Mouse (Mus musculus) kidney, embryonic 14.5 days (tissue): Measurements from ENCODE around the gene Patz1. TPM values are rescaled to one million over a fixed set of nuclear protein-coding genes. Genes with fewer than 3 reads are reported as not detected.

Source experiments
- ATAC-seq: fragments of 200-750 bp; cut with Nextera tagmentation; 2 replicates; pipeline ENCODE4 v1.8.0; 2017; ENCODE audit warnings: moderate number of reproducible peaks, mild to moderate bottlenecking, moderate TSS enrichment, moderate library complexity; ENCODE audit not compliant: low FRiP score, low TSS enrichment
- H3K27ac ChIP-seq: fragments of 300-500 bp; sonication (generic); 2 replicates; pipeline ENCODE4 v1.5.1; 2014; ENCODE audit warnings: low read depth, mild to moderate bottlenecking, low read length, moderate library complexity, mixed read lengths
- H3K27me3 ChIP-seq: fragments of 300-500 bp; sonication (generic); 2 replicates; pipeline ENCODE4 v1.6.1; 2014; ENCODE audit warnings: mild to moderate bottlenecking, low read length; ENCODE audit not compliant: control insufficient read depth, insufficient read depth
- H3K36me3 ChIP-seq: fragments of 300-500 bp; sonication (generic); 2 replicates; pipeline ENCODE4 v1.6.1; 2014; ENCODE audit warnings: low read length, mixed read lengths; ENCODE audit not compliant: control insufficient read depth, insufficient read depth
- H3K4me1 ChIP-seq: fragments of 300-500 bp; sonication (generic); 2 replicates; pipeline ENCODE4 v1.6.1; 2014; ENCODE audit warnings: low read length, mixed read lengths; ENCODE audit not compliant: control insufficient read depth, insufficient read depth
- H3K4me2 ChIP-seq: fragments of 300-500 bp; sonication (generic); replicated peaks from 2 replicates; pipeline ENCODE4 v1.6.1; 2014; ENCODE audit warnings: low read depth, mild to moderate bottlenecking, low read length
- H3K4me3 ChIP-seq: fragments of 300-500 bp; sonication (generic); 2 replicates; pipeline ENCODE4 v1.5.1; 2014; ENCODE audit warnings: mild to moderate bottlenecking, low read length
- H3K9ac ChIP-seq: fragments of 300-500 bp; sonication (generic); 2 replicates; pipeline ENCODE4 v1.6.1; 2014; ENCODE audit warnings: low read depth, mild to moderate bottlenecking, low read length, moderate library complexity
- H3K9me3 ChIP-seq: fragments of 300-500 bp; sonication (generic); 2 replicates; pipeline ENCODE4 v1.6.1; 2016; ENCODE audit warnings: low read length; ENCODE audit not compliant: control insufficient read depth
- WGBS: fragments of 180-500 bp; shearing (Covaris S2); extraction: QIAGEN DNeasy Blood & Tissue Kit; methylation state at CpG from one replicate; pipeline ENCODE4 v1.1.7; 2014; 5-methylcytosine and 5-hydroxymethylcytosine counted together
- polyA plus RNA-seq: library from polyadenylated mRNA; unstranded; fragments of >200 nt; fragmentation: Nextera tagmentation; extraction: Ambion mirVana; gene quantifications from 2 replicates; pipeline ENCODE4 v1.2.1, GENCODE M21; 2014

Patz1 gene
- polyA plus RNA-seq, 1 experiment from 2014 or later, result 76.6 TPM

GRCm38 (mm10) chr11:3297871-3298812 lies 9.5 kb downstream of the Patz1 start:
- no peak overlapping the region for H3K4me2 ChIP-seq
- H3K4me1 ChIP-seq, result peaks cover 12% of the 10 kb centered on the region
- no peak overlapping the region for H3K27ac ChIP-seq
- ATAC-seq, result no peak
- 82% methylated on average over 10 of the region's 10 CpGs for WGBS
- no peaks in the 10 kb centered on the region for H3K27me3 ChIP-seq
- H3K4me3 ChIP-seq, result no peak overlapping the region
- no peaks in the 10 kb centered on the region for H3K9me3 ChIP-seq
- peaks cover 98% of the 10 kb centered on the region for H3K36me3 ChIP-seq
- H3K9ac ChIP-seq, result no peak overlapping the region

DNA sequence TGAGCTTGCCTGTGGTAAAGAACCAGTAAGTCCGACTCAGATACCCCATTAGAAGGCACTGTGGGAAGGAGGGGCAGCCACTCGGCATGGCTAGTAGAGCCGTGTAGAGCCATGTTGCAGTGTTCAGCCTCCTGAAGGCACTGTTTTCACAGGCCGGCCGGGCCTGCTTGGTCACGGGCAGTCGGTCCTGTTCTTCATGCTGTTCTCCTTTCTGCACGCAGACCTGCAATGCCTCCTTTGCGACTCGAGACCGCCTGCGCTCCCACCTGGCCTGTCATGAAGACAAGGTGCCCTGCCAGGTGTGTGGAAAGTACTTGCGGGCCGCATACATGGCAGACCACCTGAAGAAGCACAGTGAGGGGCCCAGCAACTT lies 10.1 kb downstream of the Patz1 start:
- peaks cover 98% of the 10 kb centered on the region for H3K36me3 ChIP-seq
- no peak overlapping the region for H3K9ac ChIP-seq
- no peaks in the 10 kb centered on the region for H3K27me3 ChIP-seq
- WGBS, result 91% methylated on average over 14 of the region's 14 CpGs
- H3K4me1 ChIP-seq, result peaks cover 5% of the 10 kb centered on the region; the same call in 1 of the 2 replicates
- no peak overlapping the region for H3K4me3 ChIP-seq
- no peak for ATAC-seq
- H3K4me2 ChIP-seq, result no peak overlapping the region
- H3K9me3 ChIP-seq, result no peaks in the 10 kb centered on the region
- no peak overlapping the region for H3K27ac ChIP-seq

DNA sequence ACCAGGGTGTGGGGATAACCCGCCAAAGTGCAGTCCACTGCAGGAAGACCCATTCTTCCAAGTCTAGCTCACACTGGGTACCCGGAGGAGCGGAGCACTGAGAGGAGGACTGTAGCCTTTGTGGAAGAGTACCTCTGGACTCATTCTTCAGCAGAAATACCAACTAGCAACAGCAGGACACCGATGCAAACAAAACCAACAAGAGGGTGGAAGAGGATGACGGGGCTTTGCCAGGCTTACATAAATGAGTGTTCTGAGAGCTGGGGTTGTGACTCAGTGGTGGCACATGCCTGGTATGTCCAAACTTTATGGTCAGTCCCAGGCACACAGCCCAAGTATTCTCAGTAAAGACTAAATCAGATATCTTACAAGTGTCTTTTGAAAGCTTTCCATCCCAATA lies 12.4 kb downstream of the Patz1 start:
- no peak overlapping the region for H3K4me2 ChIP-seq
- H3K4me1 ChIP-seq, result no peaks in the 10 kb centered on the region
- no peak overlapping the region for H3K27ac ChIP-seq
- H3K36me3 ChIP-seq, result peaks cover 98% of the 10 kb centered on the region
- no peak for ATAC-seq
- no peaks in the 10 kb centered on the region for H3K27me3 ChIP-seq
- H3K9me3 ChIP-seq, result no peaks in the 10 kb centered on the region
- H3K9ac ChIP-seq, result no peak overlapping the region
- H3K4me3 ChIP-seq, result no peak overlapping the region
- WGBS, result 97% methylated on average over 5 of the region's 5 CpGs

GRCm38 (mm10) chr11:3302385-3302784 lies 13.7 kb downstream of the Patz1 start:
- ATAC-seq, result no peak
- Histone ChIP-seq H3K9ac (no peak overlapping the region), H3K27me3 (no peaks in the 10 kb centered on the region), H3K4me1 (no peaks in the 10 kb centered on the region), H3K36me3 (peaks cover 98% of the 10 kb centered on the region), H3K27ac (no peak overlapping the region), H3K4me2 (no peak overlapping the region), H3K9me3 (no peaks in the 10 kb centered on the region), H3K4me3 (no peak overlapping the region)
- WGBS, result 91% methylated on average over 4 of the region's 4 CpGs

- Histone ChIP-seq H3K9me3 (no peaks in the 10 kb centered on the region), H3K4me2 (no peak overlapping the region), H3K27ac (no peak overlapping the region), H3K36me3 (peaks cover 98% of the 10 kb centered on the region), H3K9ac (no peak overlapping the region), H3K27me3 (no peaks in the 10 kb centered on the region), H3K4me3 (no peak overlapping the region), H3K4me1 (no peaks in the 10 kb centered on the region)
- WGBS, result 79% methylated on average over 4 of the region's 4 CpGs
- no peak for ATAC-seq
Observed at GRCm38 (mm10) chr11:3302792-3303191, 14.1 kb downstream of the Patz1 start.

GRCm38 (mm10) chr11:3305821-3306220 lies 17.1 kb downstream of the Patz1 start:
- no peak overlapping the region for H3K4me3 ChIP-seq

DNA sequence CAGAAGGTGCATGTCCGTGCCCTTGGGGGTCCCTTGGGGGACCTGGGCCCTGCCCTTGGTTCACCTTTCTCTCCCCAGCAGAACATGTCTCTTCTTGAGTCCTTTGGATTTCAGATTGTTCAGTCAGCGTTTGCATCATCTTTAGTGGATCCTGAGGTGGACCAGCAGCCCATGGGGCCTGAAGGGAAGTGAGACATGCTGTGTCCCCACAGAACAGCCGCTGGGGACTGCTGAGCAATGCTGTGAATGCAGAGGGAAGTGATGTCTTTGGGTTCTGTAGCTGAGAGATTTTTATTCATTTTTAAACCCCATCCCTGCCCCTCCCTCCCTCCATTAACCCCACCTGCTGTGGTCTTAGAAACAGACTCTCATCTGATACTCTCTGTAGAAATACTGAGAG lies 19.2 kb downstream of the Patz1 start:
- H3K36me3 ChIP-seq, result peaks cover 88% of the 10 kb centered on the region
- H3K9me3 ChIP-seq, result no peaks in the 10 kb centered on the region
- no peak overlapping the region for H3K27ac ChIP-seq
- no peak overlapping the region for H3K9ac ChIP-seq
- no peaks in the 10 kb centered on the region for H3K27me3 ChIP-seq
- ATAC-seq, result no peak
- no peaks in the 10 kb centered on the region for H3K4me1 ChIP-seq
- no peak overlapping the region for H3K4me3 ChIP-seq
- WGBS, result 97% methylated on average over 3 of the region's 3 CpGs
- H3K4me2 ChIP-seq, result no peak overlapping the region

More at GRCm38 (mm10) chr11:3305821-3306220, 17.1 kb downstream of the Patz1 start:
- no peaks in the 10 kb centered on the region for H3K4me1 ChIP-seq
- no peaks in the 10 kb centered on the region for H3K27me3 ChIP-seq
- H3K36me3 ChIP-seq, result peaks cover 98% of the 10 kb centered on the region
- no peak overlapping the region for H3K9ac ChIP-seq
- ATAC-seq, result no peak
- 95% methylated on average over 4 of the region's 4 CpGs for WGBS
- H3K27ac ChIP-seq, result no peak overlapping the region
- no peaks in the 10 kb centered on the region for H3K9me3 ChIP-seq
- H3K4me2 ChIP-seq, result no peak overlapping the region

GRCm38 (mm10) chr11:3309884-3310283 lies 21.2 kb downstream of the Patz1 start:
- no peaks in the 10 kb centered on the region for H3K9me3 ChIP-seq
- no peak overlapping the region for H3K27ac ChIP-seq
- no peak overlapping the region for H3K4me2 ChIP-seq
- peaks cover 70% of the 10 kb centered on the region for H3K36me3 ChIP-seq
- WGBS, result 91% methylated on average over 4 of the region's 4 CpGs
- H3K4me3 ChIP-seq, result no peak overlapping the region
- no peaks in the 10 kb centered on the region for H3K4me1 ChIP-seq
- no peak for ATAC-seq
- H3K27me3 ChIP-seq, result no peaks in the 10 kb centered on the region
- no peak overlapping the region for H3K9ac ChIP-seq

- ATAC-seq, result no peak
- Histone ChIP-seq H3K4me2 (no peak overlapping the region), H3K4me1 (no peaks in the 10 kb centered on the region), H3K9me3 (no peaks in the 10 kb centered on the region), H3K27me3 (no peaks in the 10 kb centered on the region), H3K9ac (no peak overlapping the region), H3K27ac (no peak overlapping the region), H3K4me3 (no peak overlapping the region), H3K36me3 (peaks cover 59% of the 10 kb centered on the region)
- WGBS, result 89% methylated on average over 9 of the region's 10 CpGs
Observed at GRCm38 (mm10) chr11:3310789-3311585, 22.3 kb downstream of the Patz1 start.
